Mouse (Mus musculus) frontal cortex, adult (tissue): ENCODE results near the gene Acss2.
A peak's percentile ranks its signal among the peaks of the same experiment; 100 is the strongest.

Source experiments
- ATAC-seq: cut with Nextera tagmentation; 2 replicates; pipeline ENCODE4 v1.9.2; 2017; ENCODE audit warnings: mild to moderate bottlenecking, moderate library complexity, mixed read lengths; ENCODE audit not compliant: low TSS enrichment

The Acss2 gene

DNA sequence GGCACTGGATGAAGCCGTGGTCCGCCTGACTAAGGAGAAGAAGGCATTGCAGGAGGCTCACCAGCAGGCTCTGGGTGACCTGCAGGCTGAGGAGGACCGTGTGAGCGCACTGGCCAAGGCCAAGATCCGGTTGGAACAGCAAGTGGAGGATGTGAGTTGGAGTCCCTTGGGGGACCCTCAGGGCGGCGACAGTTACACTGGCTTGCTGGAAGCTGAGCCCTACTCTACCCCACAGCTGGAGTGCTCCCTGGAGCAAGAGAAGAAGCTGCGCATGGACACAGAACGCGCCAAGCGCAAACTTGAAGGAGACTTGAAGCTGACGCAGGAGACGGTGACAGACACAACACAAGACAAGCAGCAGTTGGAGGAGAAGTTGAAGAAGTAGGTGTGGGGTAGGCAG lies 110.8 kb downstream of the Acss2 start:
- no peak for ATAC-seq

DNA sequence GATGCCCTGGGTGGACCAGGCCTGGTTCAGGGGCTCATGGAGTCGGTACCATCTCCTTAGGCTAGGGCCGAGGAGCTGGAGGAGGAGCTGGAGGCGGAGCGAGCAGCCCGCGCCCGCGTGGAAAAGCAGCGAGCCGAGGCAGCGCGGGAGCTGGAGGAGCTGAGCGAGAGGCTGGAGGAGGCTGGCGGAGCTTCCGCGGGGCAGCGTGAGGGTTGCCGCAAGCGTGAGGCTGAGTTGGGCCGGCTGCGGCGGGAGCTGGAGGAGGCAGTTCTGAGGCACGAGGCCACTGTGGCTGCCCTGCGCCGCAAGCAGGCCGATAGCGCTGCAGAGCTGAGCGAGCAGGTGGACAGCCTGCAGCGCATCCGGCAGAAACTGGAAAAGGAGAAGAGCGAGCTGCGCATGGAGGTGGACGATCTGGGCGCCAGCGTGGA lies 111.5 kb downstream of the Acss2 start:
- ATAC-seq = peak; percentile 47

DNA sequence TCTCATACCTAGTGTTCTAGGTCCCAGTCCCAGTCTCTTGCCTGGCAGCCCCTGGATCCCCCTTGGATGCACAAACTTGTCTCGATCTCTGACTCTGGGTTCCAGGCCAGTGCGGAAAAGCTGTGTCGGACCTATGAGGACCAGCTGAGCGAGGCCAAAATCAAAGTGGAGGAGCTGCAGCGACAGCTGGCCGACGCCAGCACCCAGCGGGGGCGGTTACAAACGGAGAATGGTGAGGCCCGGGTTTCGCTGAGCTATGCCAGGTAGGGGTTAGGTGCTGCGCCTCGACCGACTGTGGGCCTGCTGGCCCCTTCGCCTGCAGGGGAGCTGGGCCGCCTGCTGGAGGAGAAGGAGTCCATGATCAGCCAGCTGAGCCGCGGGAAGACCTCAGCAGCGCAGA lies 112.4 kb downstream of the Acss2 start:
- ATAC-seq = no peak

DNA sequence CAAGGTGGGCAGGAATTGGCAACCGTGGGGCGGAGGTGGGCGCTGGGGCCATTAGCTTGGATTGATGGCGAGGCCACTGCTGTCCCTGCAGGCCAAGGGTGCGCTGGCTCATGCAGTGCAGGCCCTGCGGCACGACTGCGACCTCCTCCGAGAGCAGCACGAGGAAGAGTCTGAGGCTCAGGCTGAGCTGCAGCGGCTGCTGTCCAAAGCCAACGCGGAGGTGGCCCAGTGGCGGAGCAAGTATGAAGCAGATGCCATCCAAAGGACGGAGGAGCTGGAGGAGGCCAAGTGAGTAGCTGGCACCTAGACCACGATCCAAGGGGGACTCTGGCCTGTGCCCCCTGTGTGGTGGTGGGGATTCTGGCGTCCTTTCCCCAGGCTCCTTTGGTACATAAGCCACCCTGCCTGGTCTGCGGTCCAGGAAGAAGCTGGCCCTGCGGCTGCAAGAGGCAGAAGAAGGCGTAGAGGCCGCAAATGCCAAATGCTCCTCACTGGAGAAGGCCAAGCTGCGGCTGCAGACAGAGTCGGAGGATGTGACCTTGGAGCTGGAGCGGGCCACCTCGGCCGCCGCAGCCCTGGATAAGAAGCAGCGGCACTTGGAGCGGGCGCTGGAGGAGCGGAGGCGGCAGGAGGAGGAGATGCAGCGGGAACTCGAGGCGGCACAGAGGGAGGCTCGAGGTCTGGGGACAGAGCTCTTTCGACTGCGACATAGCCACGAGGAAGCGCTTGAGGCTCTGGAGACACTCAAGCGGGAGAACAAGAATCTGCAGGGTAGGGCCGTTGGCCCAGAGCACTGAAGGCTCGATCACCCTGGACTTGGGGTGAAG lies 113.1 kb downstream of the Acss2 start:
- no peak for ATAC-seq

DNA sequence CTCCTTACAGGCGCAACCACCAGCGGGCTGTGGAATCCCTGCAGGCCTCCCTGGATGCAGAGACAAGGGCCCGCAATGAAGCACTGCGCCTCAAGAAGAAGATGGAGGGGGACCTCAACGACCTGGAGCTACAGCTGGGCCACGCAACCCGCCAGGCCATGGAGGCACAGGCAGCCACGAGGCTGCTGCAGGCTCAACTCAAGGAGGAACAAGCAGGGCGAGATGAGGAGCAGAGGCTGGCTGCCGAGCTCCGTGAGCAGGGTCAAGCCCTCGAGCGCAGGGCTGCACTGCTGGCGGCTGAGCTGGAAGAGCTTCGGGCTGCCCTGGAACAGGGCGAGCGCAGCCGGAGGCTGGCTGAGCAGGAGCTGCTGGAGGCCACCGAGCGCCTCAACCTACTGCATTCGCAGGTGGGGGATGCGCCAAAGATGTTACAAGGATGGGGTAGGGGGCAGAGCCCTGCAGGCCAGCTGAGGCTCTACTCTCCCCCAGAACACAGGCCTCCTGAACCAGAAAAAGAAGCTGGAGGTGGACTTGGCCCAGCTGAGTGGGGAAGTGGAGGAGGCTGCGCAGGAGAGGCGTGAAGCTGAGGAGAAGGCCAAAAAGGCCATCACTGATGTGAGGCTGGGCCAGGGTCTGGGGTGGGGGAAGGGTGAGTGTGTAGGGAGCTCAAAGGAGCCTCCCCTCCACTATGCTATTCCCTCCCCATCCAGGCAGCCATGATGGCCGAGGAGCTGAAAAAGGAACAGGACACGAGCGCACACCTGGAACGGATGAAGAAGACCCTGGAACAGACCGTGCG lies 114.6 kb downstream of the Acss2 start:
- no peak for ATAC-seq

DNA sequence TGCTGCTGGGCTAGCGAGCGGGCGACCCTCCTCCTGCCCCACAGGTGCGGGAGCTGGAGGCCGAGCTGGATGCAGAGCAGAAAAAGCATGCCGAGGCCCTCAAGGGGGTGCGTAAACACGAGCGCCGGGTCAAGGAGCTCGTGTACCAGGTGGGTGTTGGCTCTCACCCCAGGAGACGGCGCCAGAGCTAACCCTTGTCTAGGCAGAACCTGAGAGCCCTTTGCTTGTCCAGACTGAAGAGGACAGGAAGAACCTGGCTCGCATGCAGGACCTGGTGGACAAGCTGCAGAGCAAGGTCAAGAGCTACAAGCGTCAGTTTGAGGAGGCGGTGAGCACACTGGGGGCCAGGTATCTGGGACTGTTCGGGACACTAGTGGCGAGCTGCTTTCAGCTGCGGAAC lies 115.4 kb downstream of the Acss2 start:
- ATAC-seq = no peak

DNA sequence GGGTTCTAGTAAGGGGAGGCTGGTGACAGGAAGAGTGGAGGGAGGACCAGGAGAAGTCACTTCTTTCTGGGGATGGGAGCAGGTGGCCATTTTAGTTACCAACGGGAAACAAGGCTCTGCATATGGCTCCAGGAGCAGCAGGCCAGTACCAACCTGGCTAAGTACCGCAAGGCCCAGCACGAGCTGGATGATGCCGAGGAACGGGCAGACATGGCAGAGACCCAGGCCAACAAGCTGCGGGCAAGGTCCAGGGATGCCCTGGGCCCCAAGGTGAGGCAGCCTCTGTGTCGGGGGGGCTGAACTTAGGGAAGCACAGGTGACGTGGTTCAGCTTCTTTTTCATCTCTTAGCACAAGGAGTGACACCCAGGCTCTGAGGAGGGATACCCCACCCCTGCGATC lies 116.0 kb downstream of the Acss2 start:
- no peak for ATAC-seq

DNA sequence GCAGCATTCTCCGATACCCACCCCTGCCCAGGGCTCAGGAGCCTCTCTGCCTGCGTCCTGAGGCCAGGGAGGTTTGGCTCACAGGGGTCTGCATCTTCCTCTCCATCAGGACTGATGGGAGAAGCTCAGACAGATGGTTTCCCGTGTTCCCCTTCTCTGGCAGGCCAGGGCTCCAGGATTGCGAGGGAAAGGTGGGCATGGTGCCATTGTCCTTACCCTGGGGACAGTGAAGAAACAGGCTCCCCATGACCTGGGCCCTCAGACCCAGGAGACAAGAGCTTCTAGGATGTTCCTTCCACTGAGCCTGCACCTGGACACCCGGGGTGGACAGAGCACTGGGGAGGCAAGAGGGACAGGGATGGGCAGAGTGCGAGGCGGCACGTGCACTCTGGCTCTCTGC lies 116.8 kb downstream of the Acss2 start:
- no peak for ATAC-seq
